Mouse (Mus musculus): ENCODE results near the gene Hspa1l.

DNA sequence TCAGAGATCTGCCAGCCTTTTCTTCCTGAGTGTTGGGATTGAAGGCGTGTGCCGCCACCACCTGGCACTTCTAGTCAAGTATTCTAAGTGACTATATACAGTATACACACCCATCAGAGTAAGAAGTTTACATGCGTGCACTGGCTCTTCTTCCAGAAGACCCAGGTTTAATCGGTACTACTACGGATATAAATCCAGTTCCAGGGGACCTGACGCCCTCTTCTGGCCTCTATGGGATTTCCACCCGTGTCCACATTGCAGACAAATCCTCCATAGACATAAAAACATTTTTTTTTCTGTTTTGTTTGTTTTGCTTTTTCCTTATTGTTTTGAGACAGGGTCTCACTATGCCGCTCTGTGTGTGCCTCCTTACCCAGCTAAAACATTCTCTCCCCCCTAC, 24.9 kb upstream of the Hspa1l start:
- TF ChIP-seq POLR2A (IDR thresholded peaks at IDR 0.05; ENCODE audit: control insufficient read depth, extremely low read depth, insufficient read depth, low read length, poor library complexity) (no peak), CTCF (IDR thresholded peaks at IDR 0.05; ENCODE audit: borderline replicate concordance, control insufficient read depth, extremely low read depth, insufficient read depth, low read length, poor library complexity) (no peak)
